Mouse (Mus musculus): ENCODE results near the gene Gm21310.
"Not testable (repeated sequence)": the region's sequence is repeated elsewhere in the genome, so short reads cannot be mapped to it uniquely, and the experiment has no call there.

Gene Gm21310

DNA sequence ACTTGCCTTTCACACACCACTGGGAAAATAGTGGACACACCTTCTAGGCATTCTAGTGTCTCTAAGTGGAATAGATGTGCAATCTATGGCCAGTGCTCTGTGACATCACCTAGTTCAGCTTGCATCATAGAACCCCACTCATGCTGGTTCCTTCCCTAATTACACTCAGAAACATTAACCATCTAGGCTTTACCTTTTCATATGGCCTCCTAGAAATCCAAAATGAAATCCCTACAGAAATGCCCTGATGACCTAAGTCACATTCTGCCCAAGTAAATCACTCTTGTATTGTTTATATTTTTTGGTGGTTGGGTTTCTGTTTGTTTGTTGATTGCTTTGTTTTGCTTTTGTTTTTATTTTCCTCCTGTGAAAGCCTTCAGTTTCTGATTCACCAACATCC lies at the start of gene Gm21310:
Gene Gm21310 (minus strand): TSS at position 101 of the 400 bp plus-strand sequence.
- not testable (repeated sequence) for DNase-seq (ENCODE audit: low read depth, low spot score)

Data from retina, adult 2 months (tissue).